12 mouse cellular contexts compared by ENCODE assay signal in the genomic region with DNA sequence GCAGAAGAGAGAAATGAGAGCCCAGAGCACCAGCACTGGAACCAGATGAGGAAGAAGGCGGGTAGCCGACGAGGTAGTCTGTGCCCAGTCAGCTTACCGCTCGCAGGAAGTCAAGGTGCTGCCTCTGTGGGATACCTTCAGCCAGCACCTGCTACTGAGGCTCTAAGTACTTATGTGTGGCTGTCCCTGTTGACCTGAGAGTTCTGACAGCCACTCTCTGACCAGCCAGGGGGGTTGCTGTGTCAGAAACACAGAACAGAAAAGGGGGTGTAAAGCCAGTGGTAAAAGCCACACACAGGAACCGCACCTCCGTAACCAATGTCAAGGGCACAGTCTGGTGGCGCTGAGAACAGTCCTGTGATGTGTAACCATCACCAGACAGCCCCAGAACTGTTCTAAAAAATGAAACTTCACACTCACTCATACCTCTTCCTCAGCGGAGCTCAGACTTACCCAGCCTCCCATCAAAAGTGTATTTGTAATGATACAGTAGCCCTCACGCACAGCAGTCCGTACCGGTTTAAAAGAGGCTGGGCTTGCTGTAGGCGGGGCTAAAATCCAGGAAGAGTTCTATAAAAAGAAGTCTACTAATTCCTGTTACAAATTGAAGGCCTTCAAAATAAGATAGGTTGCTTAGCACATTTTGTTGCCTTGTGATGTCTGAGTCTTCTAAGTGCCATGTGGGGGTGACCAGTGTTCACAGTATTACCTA.
DNase-seq lines count a peak whose midpoint lies in the region; ATAC-seq lines count a peak whose summit lies in the region.
"Had no signal": no experiment of that assay in that cellular context is flagged by ENCODE, and none has a peak within 500 bp of the region (broad histone marks: within the 10 kb centered on the region; RNA-seq: fewer than 3 reads in every experiment).

No protein-coding gene starts in this region.

- 0 out of 2 replicates have a peak overlapping the region, but pooled peaks have one; percentile 3 for H3K9ac ChIP-seq in heart, embryonic 11.5 days (ENCODE audit: low read depth, low read length)
- H3K9ac ChIP-seq in liver, embryonic 15.5 days = peak overlapping the region; percentile 13; the same call in 1 of the 2 replicates
- H3K9ac ChIP-seq: embryonic facial prominence, embryonic 15.5 days; forebrain, embryonic 15.5 days; limb, embryonic 15.5 days had no signal

- no peaks in the 10 kb centered on the region; the same call in 1 of the 2 replicates for H3K9me3 ChIP-seq in heart, embryonic 11.5 days (replicated peaks; ENCODE audit: control insufficient read depth, low read length)
- H3K9me3 ChIP-seq in liver, embryonic 15.5 days (replicated peaks) = no peaks in the 10 kb centered on the region
- H3K9me3 ChIP-seq: embryonic facial prominence, embryonic 15.5 days; forebrain, embryonic 15.5 days; limb, embryonic 15.5 days had no signal

- peaks cover 60% of the 10 kb centered on the region for H3K4me1 ChIP-seq in heart, embryonic 11.5 days (ENCODE audit: control insufficient read depth, insufficient read depth, low read length)
- H3K4me1 ChIP-seq in liver, embryonic 15.5 days (replicated peaks) = peaks cover 83% of the 10 kb centered on the region
- H3K4me1 ChIP-seq: forebrain, embryonic 15.5 days had no signal

- DNase-seq in heart, postnatal 14 days = no peak
- DNase-seq in thymus, postnatal 0 days (ENCODE audit: low spot score) = peak; percentile 14
- DNase-seq in thymus, postnatal 14 days = no peak
- DNase-seq in adrenal gland, postnatal 10 days = no peak
- no peak for DNase-seq in urinary bladder, postnatal 4 days (ENCODE audit: low spot score in 2 of 2)
- DNase-seq in right cerebral cortex, adult 2 months (ENCODE audit: low spot score in 2 of 2) = no peak
- DNase-seq: kidney, adult 9 months had no signal

- no peak overlapping the region for H3K4me2 ChIP-seq in heart, embryonic 11.5 days
- no peak overlapping the region for H3K4me2 ChIP-seq in liver, embryonic 15.5 days
- H3K4me2 ChIP-seq: embryonic facial prominence, embryonic 15.5 days; forebrain, embryonic 15.5 days; limb, embryonic 15.5 days had no signal

- 70% methylated on average over 13 of the region's 13 CpGs for WGBS in heart, embryonic 11.5 days (ENCODE audit: insufficient replicate concordance)
- WGBS in liver, embryonic 15.5 days (ENCODE audit: insufficient replicate concordance) = 70% methylated on average over 13 of the region's 13 CpGs

- ATAC-seq in heart, embryonic 11.5 days (replicated peaks; ENCODE audit: insufficient number of reproducible peaks, low FRiP score, low TSS enrichment) = no peak
- no peak for ATAC-seq in liver, embryonic 15.5 days (ENCODE audit: insufficient read depth)
- ATAC-seq: forebrain, embryonic 15.5 days had no signal

- no peaks in the 10 kb centered on the region for H3K27me3 ChIP-seq in heart, embryonic 11.5 days (ENCODE audit: control insufficient read depth, insufficient read depth, low read length)
- H3K27me3 ChIP-seq in liver, embryonic 15.5 days = no peaks in the 10 kb centered on the region
- H3K27me3 ChIP-seq: embryonic facial prominence, embryonic 15.5 days; forebrain, embryonic 15.5 days; limb, embryonic 15.5 days had no signal

- H3K36me3 ChIP-seq in heart, embryonic 11.5 days (ENCODE audit: control insufficient read depth, insufficient read depth, low read length) = no peaks in the 10 kb centered on the region
- no peaks in the 10 kb centered on the region for H3K36me3 ChIP-seq in liver, embryonic 15.5 days (replicated peaks)
- H3K36me3 ChIP-seq: embryonic facial prominence, embryonic 15.5 days; forebrain, embryonic 15.5 days; limb, embryonic 15.5 days had no signal

- intact Hi-C loops in heart, postnatal 14 days (cut with DNase I) = no loop called here

- peak overlapping the region; percentile 76 for H3K27ac ChIP-seq in heart, embryonic 11.5 days (ENCODE audit: low read depth, low read length)
- peak overlapping the region; percentile 89 for H3K27ac ChIP-seq in liver, embryonic 15.5 days (replicated peaks)
- H3K27ac ChIP-seq: embryonic facial prominence, embryonic 15.5 days; forebrain, embryonic 15.5 days; limb, embryonic 15.5 days had no signal

- H3K4me3 ChIP-seq in heart, embryonic 11.5 days (ENCODE audit: low read depth, low read length) = no peak overlapping the region
- H3K4me3 ChIP-seq in liver, embryonic 15.5 days (replicated peaks) = no peak overlapping the region
- H3K4me3 ChIP-seq: embryonic facial prominence, embryonic 15.5 days; forebrain, embryonic 15.5 days; limb, embryonic 15.5 days had no signal
